Mouse (Mus musculus): ENCODE measurements around the gene Myog. TPM values are rescaled to one million over a fixed set of nuclear protein-coding genes. Genes with fewer than 3 reads are reported as not detected.

Gene Myog
- polyA plus RNA-seq, 1 experiment from 2014 or later, result 13.1 TPM

- no peaks in the 10 kb centered on the region for H3K27me3 ChIP-seq
- no peak overlapping the region for H3K4me2 ChIP-seq
- no peaks in the 10 kb centered on the region for H3K36me3 ChIP-seq
- H3K9ac ChIP-seq, result no peak overlapping the region
- H3K4me3 ChIP-seq (replicated peaks), result no peak overlapping the region
- 0 out of 2 replicates have a peak, but pooled peaks cover 6% of the 10 kb centered on the region for H3K4me1 ChIP-seq
- ATAC-seq (replicated peaks; ENCODE audit: low FRiP score), result no peak
- no peaks in the 10 kb centered on the region for H3K9me3 ChIP-seq (replicated peaks)
- no peak overlapping the region for H3K27ac ChIP-seq
- WGBS, result 78% methylated on average over 7 of the region's 7 CpGs
Observed at GRCm38 (mm10) chr1:134270026-134270425, 19.8 kb upstream of the Myog start.

- WGBS, result 87% methylated on average over 5 of the region's 5 CpGs
- peaks cover 16% of the 10 kb centered on the region for H3K4me1 ChIP-seq
- H3K36me3 ChIP-seq, result no peaks in the 10 kb centered on the region
- H3K27ac ChIP-seq, result no peak overlapping the region
- no peak overlapping the region for H3K4me3 ChIP-seq (replicated peaks)
- ATAC-seq (replicated peaks; ENCODE audit: low FRiP score), result no peak
- H3K27me3 ChIP-seq, result no peaks in the 10 kb centered on the region
- no peak overlapping the region for H3K4me2 ChIP-seq
- no peaks in the 10 kb centered on the region for H3K9me3 ChIP-seq (replicated peaks)
- H3K9ac ChIP-seq, result no peak overlapping the region
Observed at GRCm38 (mm10) chr1:134272754-134273250, 17.0 kb upstream of the Myog start.

- Histone ChIP-seq H3K36me3 (no peaks in the 10 kb centered on the region), H3K9me3 (replicated peaks) (no peaks in the 10 kb centered on the region)
- 55% methylated on average over 9 of the region's 9 CpGs for WGBS
Observed at GRCm38 (mm10) chr1:134273493-134274395, 16.0 kb upstream of the Myog start.

GRCm38 (mm10) chr1:134274483-134274920 is 15.3 kb upstream of the Myog start:
- Histone ChIP-seq H3K4me3 (replicated peaks) (no peak overlapping the region), H3K4me1 (peaks cover 16% of the 10 kb centered on the region), H3K9me3 (replicated peaks) (no peaks in the 10 kb centered on the region), H3K27me3 (no peaks in the 10 kb centered on the region), H3K27ac (no peak overlapping the region), H3K4me2 (no peak overlapping the region), H3K9ac (no peak overlapping the region), H3K36me3 (no peaks in the 10 kb centered on the region)
- whole genome bisulfite sequencing, result 43% methylated on average over 7 of the region's 7 CpGs
- ATAC-seq (replicated peaks; ENCODE audit: low FRiP score), result no peak

More at GRCm38 (mm10) chr1:134273493-134274395, 16.0 kb upstream of the Myog start:
- H3K4me1 ChIP-seq, result peaks cover 16% of the 10 kb centered on the region
- no peak overlapping the region for H3K4me2 ChIP-seq
- H3K4me3 ChIP-seq (replicated peaks), result no peak overlapping the region
- no peak overlapping the region for H3K9ac ChIP-seq
- no peaks in the 10 kb centered on the region for H3K27me3 ChIP-seq
- H3K27ac ChIP-seq, result no peak overlapping the region
- no peak for ATAC-seq (replicated peaks; ENCODE audit: low FRiP score)

- Histone ChIP-seq H3K4me3 (replicated peaks) (no peak overlapping the region), H3K4me1 (peaks cover 16% of the 10 kb centered on the region), H3K36me3 (no peaks in the 10 kb centered on the region), H3K27me3 (no peaks in the 10 kb centered on the region), H3K9ac (no peak overlapping the region), H3K4me2 (no peak overlapping the region), H3K27ac (0 out of 2 replicates have a peak overlapping the region, but pooled peaks have one; percentile 32), H3K9me3 (replicated peaks) (no peaks in the 10 kb centered on the region)
- 32% methylated on average over 13 of the region's 13 CpGs for WGBS
- no peak for ATAC-seq (replicated peaks; ENCODE audit: low FRiP score)
Observed at GRCm38 (mm10) chr1:134275616-134276464, 13.9 kb upstream of the Myog start.

- WGBS, result 76% methylated on average over 7 of the region's 7 CpGs
- no peaks in the 10 kb centered on the region for H3K9me3 ChIP-seq (replicated peaks)
- no peak overlapping the region for H3K4me2 ChIP-seq
- H3K4me3 ChIP-seq (replicated peaks), result no peak overlapping the region
- peaks cover 16% of the 10 kb centered on the region for H3K4me1 ChIP-seq
- no peak overlapping the region for H3K27ac ChIP-seq
- H3K9ac ChIP-seq, result no peak overlapping the region
- H3K27me3 ChIP-seq, result no peaks in the 10 kb centered on the region
- ATAC-seq (replicated peaks; ENCODE audit: low FRiP score), result no peak
- no peaks in the 10 kb centered on the region for H3K36me3 ChIP-seq
Observed at GRCm38 (mm10) chr1:134276823-134277222, 13.0 kb upstream of the Myog start.

GRCm38 (mm10) chr1:134280174-134280573 is 9.6 kb upstream of the Myog start:
- Histone ChIP-seq H3K27ac (no peak overlapping the region), H3K4me1 (peaks cover 9% of the 10 kb centered on the region), H3K4me3 (replicated peaks) (no peak overlapping the region), H3K9ac (no peak overlapping the region), H3K36me3 (no peaks in the 10 kb centered on the region), H3K9me3 (replicated peaks) (no peaks in the 10 kb centered on the region), H3K27me3 (0 out of 2 replicates have a peak, but pooled peaks cover 3% of the 10 kb centered on the region), H3K4me2 (no peak overlapping the region)
- no peak for ATAC-seq (replicated peaks; ENCODE audit: low FRiP score)
- 83% methylated on average over 5 of the region's 5 CpGs for WGBS

GRCm38 (mm10) chr1:134281563-134281962 is 8.2 kb upstream of the Myog start:
- Histone ChIP-seq H3K4me2 (no peak overlapping the region), H3K27me3 (0 out of 2 replicates have a peak, but pooled peaks cover 3% of the 10 kb centered on the region), H3K9me3 (replicated peaks) (no peaks in the 10 kb centered on the region), H3K27ac (no peak overlapping the region), H3K36me3 (no peaks in the 10 kb centered on the region), H3K4me1 (no peaks in the 10 kb centered on the region), H3K4me3 (replicated peaks) (no peak overlapping the region), H3K9ac (no peak overlapping the region)
- WGBS, result 75% methylated on average over 4 of the region's 4 CpGs
- no peak for ATAC-seq (replicated peaks; ENCODE audit: low FRiP score)

GRCm38 (mm10) chr1:134282342-134282741 is 7.4 kb upstream of the Myog start:
- Histone ChIP-seq H3K4me3 (replicated peaks) (no peak overlapping the region), H3K9me3 (replicated peaks) (no peaks in the 10 kb centered on the region), H3K9ac (no peak overlapping the region), H3K4me1 (no peaks in the 10 kb centered on the region), H3K4me2 (no peak overlapping the region), H3K36me3 (no peaks in the 10 kb centered on the region), H3K27me3 (0 out of 2 replicates have a peak, but pooled peaks cover 3% of the 10 kb centered on the region), H3K27ac (no peak overlapping the region)
- no peak for ATAC-seq (replicated peaks; ENCODE audit: low FRiP score)
- WGBS, result 42% methylated on average over 3 of the region's 3 CpGs

- ATAC-seq (replicated peaks; ENCODE audit: low FRiP score), result no peak
Observed at GRCm38 (mm10) chr1:134283108-134283507, 6.7 kb upstream of the Myog start.

GRCm38 (mm10) chr1:134285458-134286120 is 4.2 kb upstream of the Myog start:
- Histone ChIP-seq H3K36me3 (no peaks in the 10 kb centered on the region), H3K27ac (no peak overlapping the region), H3K4me3 (replicated peaks) (no peak overlapping the region), H3K27me3 (0 out of 2 replicates have a peak, but pooled peaks cover 3% of the 10 kb centered on the region), H3K4me1 (peaks cover 12% of the 10 kb centered on the region), H3K9me3 (replicated peaks) (no peaks in the 10 kb centered on the region), H3K4me2 (no peak overlapping the region), H3K9ac (no peak overlapping the region)
- WGBS, result 70% methylated on average over 10 of the region's 10 CpGs
- no peak for ATAC-seq (replicated peaks; ENCODE audit: low FRiP score)

More at GRCm38 (mm10) chr1:134283108-134283507, 6.7 kb upstream of the Myog start:
- no peak overlapping the region for H3K4me3 ChIP-seq (replicated peaks)
- 0 out of 2 replicates have a peak, but pooled peaks cover 3% of the 10 kb centered on the region for H3K27me3 ChIP-seq
- no peaks in the 10 kb centered on the region for H3K9me3 ChIP-seq (replicated peaks)
- H3K4me2 ChIP-seq, result no peak overlapping the region
- no peak overlapping the region for H3K9ac ChIP-seq
- no peaks in the 10 kb centered on the region for H3K36me3 ChIP-seq
- H3K27ac ChIP-seq, result no peak overlapping the region
- WGBS, result 27% methylated on average over 1 of the region's 1 CpGs
- H3K4me1 ChIP-seq, result no peaks in the 10 kb centered on the region
